Mouse (Mus musculus) stomach, postnatal 0 days (tissue): ENCODE results near the gene Ddx6. TPM values are rescaled to one million over a fixed set of nuclear protein-coding genes. Genes with fewer than 3 reads are reported as not detected.
A peak's percentile ranks its signal among the peaks of the same experiment; 100 is the strongest.

ENCODE experiments used
- ATAC-seq: fragments of 200-750 bp; cut with Nextera tagmentation; 2 replicates; pipeline ENCODE4 v1.8.0; 2017; ENCODE audit not compliant: low FRiP score, low TSS enrichment
- DNase-seq: peaks from one replicate; pipeline ENCODE4 v3.0.0-alpha.2; 2016; ENCODE audit warnings: low spot score
- H3K27ac ChIP-seq: fragments of 300-500 bp; sonication (generic); replicated peaks from 2 replicates; pipeline ENCODE4 v1.5.1; 2014; ENCODE audit warnings: mild to moderate bottlenecking, control low read depth
- H3K27me3 ChIP-seq: fragments of 300-500 bp; sonication (generic); 2 replicates; pipeline ENCODE4 v1.6.1; 2014; ENCODE audit warnings: low read length; ENCODE audit not compliant: control insufficient read depth, insufficient read depth
- H3K36me3 ChIP-seq: fragments of 300-500 bp; sonication (generic); 2 replicates; pipeline ENCODE4 v1.6.1; 2014; ENCODE audit warnings: low read length, mixed read lengths; ENCODE audit not compliant: control insufficient read depth, insufficient read depth
- H3K4me1 ChIP-seq: fragments of 300-500 bp; sonication (generic); replicated peaks from 2 replicates; pipeline ENCODE4 v1.6.1; 2014; ENCODE audit warnings: antibody characterized with exemption; ENCODE audit not compliant: control insufficient read depth, insufficient read depth
- H3K4me2 ChIP-seq: fragments of 300-500 bp; sonication (generic); replicated peaks from 2 replicates; pipeline ENCODE4 v1.6.1; 2014; ENCODE audit warnings: low read depth, mild to moderate bottlenecking, control low read depth, moderate library complexity
- H3K4me3 ChIP-seq: fragments of 300-500 bp; sonication (generic); 2 replicates; pipeline ENCODE4 v1.5.1; 2014; ENCODE audit warnings: low read depth, low read length, control low read depth
- H3K9ac ChIP-seq: fragments of 300-500 bp; sonication (generic); 2 replicates; pipeline ENCODE4 v1.6.1; 2014; ENCODE audit warnings: mild to moderate bottlenecking, low read length, control low read depth, mixed read lengths
- H3K9me3 ChIP-seq: fragments of 300-500 bp; sonication (generic); 2 replicates; pipeline ENCODE4 v1.6.1; 2016; ENCODE audit warnings: low read length; ENCODE audit not compliant: control insufficient read depth
- CTCF ChIP-seq: IDR thresholded peaks from 2 replicates; pipeline ENCODE4 v1.5.1; 2016; ENCODE audit warnings: antibody characterized with exemption, low read depth, mild to moderate bottlenecking, moderate library complexity
- EP300 ChIP-seq: optimal IDR thresholded peaks from 2 replicates; pipeline ENCODE3; 2016; ENCODE audit warnings: antibody characterized with exemption
- WGBS: fragments of 180-500 bp; shearing (Covaris S2); extraction: QIAGEN DNeasy Blood & Tissue Kit; methylation state at CpG from one replicate; pipeline ENCODE4 v1.1.7; 2014; 5-methylcytosine and 5-hydroxymethylcytosine counted together
- polyA plus RNA-seq: library from polyadenylated mRNA; unstranded; fragments of >200 nt; fragmentation: Nextera tagmentation; extraction: Ambion mirVana; gene quantifications from 2 replicates; pipeline ENCODE4 v1.2.1, GENCODE M21; 2015

Ddx6 gene
- polyA plus RNA-seq, 1 experiment from 2014 or later = 10.4 TPM

DNA sequence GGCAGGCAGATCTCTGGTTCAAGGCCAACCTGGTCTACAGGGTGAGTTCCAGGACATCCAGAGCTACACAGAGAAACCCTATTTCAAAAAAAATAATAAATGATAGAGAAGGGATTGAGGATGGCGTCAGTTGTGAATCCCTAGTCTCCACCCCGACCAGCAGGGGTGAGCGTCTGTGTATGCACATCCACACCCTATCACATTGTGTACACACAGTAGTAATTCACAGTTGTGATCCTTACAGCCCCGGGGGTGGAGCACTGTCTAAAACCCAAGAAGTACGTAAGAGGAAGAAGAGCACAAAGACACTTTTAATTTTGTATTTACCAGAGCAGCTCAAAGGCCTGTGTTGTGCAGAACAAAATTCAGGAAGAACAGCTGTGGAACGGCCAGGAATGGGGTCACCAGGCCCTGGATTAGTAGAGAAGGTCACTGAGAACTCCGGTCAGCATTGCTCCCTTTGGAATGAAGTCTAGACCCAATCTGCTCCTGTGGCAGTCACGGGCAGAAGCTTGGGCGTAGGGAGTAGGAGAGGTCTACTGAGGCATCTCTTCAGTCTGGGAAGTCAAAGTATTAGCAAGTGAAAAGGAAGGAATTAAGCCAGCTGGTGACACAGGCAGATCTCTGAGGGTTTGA lies 9.7 kb upstream of the Ddx6 start:
- no peaks in the 10 kb centered on the region for H3K36me3 ChIP-seq

DNA sequence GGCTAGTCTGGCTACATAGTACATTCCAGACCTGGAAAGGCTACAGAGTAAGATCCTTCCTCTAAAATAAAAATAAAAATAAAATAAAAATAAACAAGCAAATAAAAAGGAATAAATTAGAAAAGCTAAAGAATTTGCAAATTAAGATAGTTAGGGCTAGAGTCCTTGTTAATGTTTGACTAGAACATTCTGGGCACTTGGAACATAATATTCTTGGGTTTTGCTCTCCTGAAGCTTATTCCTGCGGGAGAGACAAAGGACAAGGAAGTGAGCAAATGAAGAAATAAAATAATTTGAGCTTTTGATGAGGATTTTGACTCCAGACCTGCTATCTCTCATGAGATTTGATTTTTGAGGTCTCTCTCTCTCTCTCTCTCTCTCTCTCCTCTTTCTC lies 9.2 kb upstream of the Ddx6 start:
- no peaks in the 10 kb centered on the region for H3K9me3 ChIP-seq
- H3K9ac ChIP-seq = no peak overlapping the region
- DNase-seq (no peak), ATAC-seq (no peak)
- 53% methylated on average over 1 of the region's 1 CpGs for WGBS
- no peak overlapping the region for H3K4me2 ChIP-seq
- H3K27ac ChIP-seq = no peak overlapping the region
- no peaks in the 10 kb centered on the region for H3K27me3 ChIP-seq
- no peak overlapping the region for H3K4me3 ChIP-seq
- no peaks in the 10 kb centered on the region for H3K4me1 ChIP-seq
- H3K36me3 ChIP-seq = no peaks in the 10 kb centered on the region
- no peak for TF ChIP-seq CTCF
- no peak for TF ChIP-seq EP300

More for the DNA sequence above, 9.7 kb upstream of the Ddx6 start:
- Histone ChIP-seq H3K9me3 (no peaks in the 10 kb centered on the region), H3K27ac (no peak overlapping the region), H3K4me2 (no peak overlapping the region), H3K27me3 (no peaks in the 10 kb centered on the region), H3K9ac (no peak overlapping the region), H3K4me1 (no peaks in the 10 kb centered on the region), H3K4me3 (no peak overlapping the region)
- TF ChIP-seq CTCF (no peak), EP300 (no peak)
- 61% methylated on average over 9 of the region's 9 CpGs for WGBS
- DNase-seq (no peak), ATAC-seq (no peak; the same call in 1 of the 2 replicates)

DNA sequence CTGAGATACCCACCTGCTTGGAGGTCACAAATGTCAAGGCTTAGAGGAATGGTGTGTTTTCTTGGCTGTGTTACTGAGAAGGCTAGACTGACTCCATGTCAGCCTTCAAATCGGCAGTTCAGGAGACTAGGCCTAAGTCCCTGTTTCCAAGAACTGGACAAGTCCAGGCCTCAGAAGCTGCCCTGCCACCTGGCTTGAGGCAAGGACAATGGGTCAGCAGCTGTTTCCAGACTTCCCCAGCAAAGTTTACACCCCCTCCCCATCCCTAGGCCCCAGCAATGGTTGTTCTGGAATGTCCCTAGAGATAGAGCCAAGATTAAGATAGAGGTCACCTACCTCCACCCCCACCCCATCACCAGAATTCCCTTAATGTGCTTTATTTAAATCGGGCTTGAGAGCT lies 7.0 kb upstream of the Ddx6 start:
- WGBS = 88% methylated on average over 2 of the region's 2 CpGs
- H3K4me3 ChIP-seq = no peak overlapping the region
- ATAC-seq = no peak

DNA sequence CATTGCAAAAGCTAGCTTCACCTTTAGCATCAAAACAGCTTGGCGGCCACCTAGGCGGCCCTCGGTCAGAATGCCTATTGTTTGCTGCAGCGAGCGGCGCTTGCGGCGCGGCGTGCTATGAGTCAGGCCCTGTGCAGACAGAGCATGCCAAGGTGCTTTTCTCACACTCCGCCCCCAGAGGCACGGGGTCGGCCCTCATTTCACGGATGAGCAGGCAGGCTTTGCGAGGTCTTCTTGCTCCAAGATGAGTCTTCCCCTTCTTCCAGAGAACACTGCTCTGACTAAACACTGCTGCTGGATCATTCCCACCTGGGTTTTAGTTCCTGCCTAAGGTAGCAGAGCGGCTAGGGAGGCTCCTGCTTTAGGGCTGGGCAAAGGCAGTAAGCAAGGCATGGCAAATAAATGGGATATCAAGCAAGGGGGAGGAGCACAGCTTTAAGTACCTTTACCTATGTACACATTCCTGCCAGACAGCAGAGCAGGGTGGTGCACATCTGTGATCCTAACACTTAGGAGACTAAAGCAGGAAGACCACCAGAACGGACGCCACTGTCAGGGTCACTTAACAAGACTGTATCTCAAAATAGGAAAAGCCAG lies 5.7 kb upstream of the Ddx6 start:
- TF ChIP-seq EP300 = no peak
- no peak for TF ChIP-seq CTCF
- H3K36me3 ChIP-seq = no peaks in the 10 kb centered on the region
- DNase-seq (peak; percentile 79), ATAC-seq (peak; percentile 69)
- H3K4me3 ChIP-seq = no peak overlapping the region
- no peaks in the 10 kb centered on the region for H3K27me3 ChIP-seq
- peak overlapping the region; percentile 73 for H3K27ac ChIP-seq
- peak overlapping the region; percentile 48 for H3K4me2 ChIP-seq
- H3K9me3 ChIP-seq = no peaks in the 10 kb centered on the region
- 9% methylated on average over 18 of the region's 18 CpGs for WGBS
- H3K4me1 ChIP-seq = no peaks in the 10 kb centered on the region
- H3K9ac ChIP-seq = 0 out of 2 replicates have a peak overlapping the region, but pooled peaks have one; percentile 35

More for the DNA sequence above, 7.0 kb upstream of the Ddx6 start:
- Histone ChIP-seq H3K27ac (no peak overlapping the region), H3K4me1 (no peaks in the 10 kb centered on the region), H3K9ac (no peak overlapping the region), H3K36me3 (no peaks in the 10 kb centered on the region), H3K9me3 (no peaks in the 10 kb centered on the region), H3K27me3 (no peaks in the 10 kb centered on the region), H3K4me2 (no peak overlapping the region)
- no peak for DNase-seq
- no peak for TF ChIP-seq CTCF
- no peak for TF ChIP-seq EP300

GRCm38 (mm10) chr9:44599616-44600015 lies 5.1 kb upstream of the Ddx6 start:
- Histone ChIP-seq H3K4me2 (peak overlapping the region; percentile 48; the same call in 1 of the 2 replicates), H3K9ac (no peak overlapping the region), H3K4me3 (no peak overlapping the region), H3K27me3 (no peaks in the 10 kb centered on the region), H3K27ac (peak overlapping the region; percentile 73), H3K36me3 (no peaks in the 10 kb centered on the region), H3K9me3 (no peaks in the 10 kb centered on the region), H3K4me1 (no peaks in the 10 kb centered on the region)
- peak; percentile 48 for DNase-seq
- no peak for ATAC-seq
- no peak for TF ChIP-seq CTCF
- TF ChIP-seq EP300 = no peak
- 11% methylated on average over 6 of the region's 6 CpGs for WGBS

DNA sequence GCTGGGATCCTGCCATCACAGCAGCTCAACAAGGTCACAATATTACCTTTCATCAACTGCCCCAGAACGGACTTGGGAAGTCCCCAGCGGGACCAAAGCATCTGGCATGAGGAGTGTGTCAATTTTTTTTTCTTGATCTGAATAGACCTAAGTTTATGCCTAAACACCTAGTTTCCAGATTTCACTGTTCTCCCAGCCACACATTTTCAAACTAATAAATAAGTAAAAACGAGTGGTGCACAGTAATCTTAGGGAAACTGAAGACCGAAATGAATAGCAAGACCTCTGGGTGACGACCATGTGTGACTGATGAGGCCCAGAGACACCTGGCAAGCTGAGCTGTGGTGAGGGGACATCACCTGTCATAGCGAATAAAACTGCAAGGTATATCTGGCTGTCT lies 3.9 kb upstream of the Ddx6 start:
- no peak for TF ChIP-seq EP300
- no peak for TF ChIP-seq CTCF
- H3K9me3 ChIP-seq = no peaks in the 10 kb centered on the region
- no peaks in the 10 kb centered on the region for H3K4me1 ChIP-seq
- no peak for ATAC-seq
- H3K36me3 ChIP-seq = no peaks in the 10 kb centered on the region
- no peak overlapping the region for H3K9ac ChIP-seq
- H3K4me3 ChIP-seq = no peak overlapping the region
- DNase-seq = no peak
- 83% methylated on average over 6 of the region's 6 CpGs for WGBS
- no peaks in the 10 kb centered on the region for H3K27me3 ChIP-seq
- no peak overlapping the region for H3K27ac ChIP-seq
- no peak overlapping the region for H3K4me2 ChIP-seq
